Mouse (Mus musculus) olfactory bulb, adult 2 months (tissue): ENCODE measurements around the gene Elavl4.

Experiments
- CTCF ChIP-seq: fragments of 200-500 bp; IDR thresholded peaks from 2 replicates; pipeline ENCODE4 v1.5.1; 2012; ENCODE audit warnings: low read depth, mild to moderate bottlenecking, low read length, moderate library complexity; ENCODE audit not compliant: insufficient read depth
- POLR2A ChIP-seq: fragments of 200-500 bp; IDR thresholded peaks from 2 replicates; pipeline ENCODE4 v1.6.1; 2012; ENCODE audit warnings: mild to moderate bottlenecking, low read depth, low read length, moderate library complexity; ENCODE audit not compliant: insufficient read depth

GRCm38 (mm10) chr4:110396221-110396620 is 44.5 kb upstream of the Elavl4 start:
- TF ChIP-seq POLR2A (no peak), CTCF (no peak)
